Mouse (Mus musculus) kidney, postnatal 4 days (tissue): Measurements from ENCODE around the gene Flt3.

Source experiments
- DNase-seq, 2 experiments: peaks; one replicate each; pipeline ENCODE4 v3.0.0; 2021; ENCODE audit warnings: mixed read lengths in 2 of 2

The Flt3 gene

GRCm38 (mm10) chr5:147306638-147307397, 93.5 kb downstream of the Flt3 start, which contains the start of gene Cdx2:
Gene Cdx2, minus strand, starts transcription at chr5:147307270.
- DNase-seq, result peak in 1 of 2 experiments; percentile 35

- DNase-seq, result no peak
Measured at GRCm38 (mm10) chr5:147305856-147306637, 94.2 kb downstream of the Flt3 start.

- DNase-seq, result no peak
Measured at GRCm38 (mm10) chr5:147305166-147305565, 95.1 kb downstream of the Flt3 start.

GRCm38 (mm10) chr5:147304276-147305155, 95.8 kb downstream of the Flt3 start:
- no peak for DNase-seq

- DNase-seq, result no peak
Measured at GRCm38 (mm10) chr5:147302746-147303400, 97.4 kb downstream of the Flt3 start.

- no peak for DNase-seq
Measured at GRCm38 (mm10) chr5:147302141-147302540, 98.1 kb downstream of the Flt3 start.

GRCm38 (mm10) chr5:147301781-147302070, 98.6 kb downstream of the Flt3 start:
- DNase-seq, result peak in 1 of 2 experiments; percentile 43

- DNase-seq, result no peak
Measured at GRCm38 (mm10) chr5:147300917-147301780, 99.1 kb downstream of the Flt3 start.

GRCm38 (mm10) chr5:147300001-147300363, 100.3 kb downstream of the Flt3 start:
- no peak for DNase-seq

- DNase-seq, result peak; percentile 74 to 79
Measured at GRCm38 (mm10) chr5:147299255-147300000, 100.9 kb downstream of the Flt3 start.

- no peak for DNase-seq
Measured at GRCm38 (mm10) chr5:147297249-147297648, 103.0 kb downstream of the Flt3 start.

GRCm38 (mm10) chr5:147294121-147294520, 106.2 kb downstream of the Flt3 start:
- peak; percentile 65 to 71 for DNase-seq

GRCm38 (mm10) chr5:147293127-147293910, 107.0 kb downstream of the Flt3 start:
- DNase-seq, result peak; percentile 83 to 85

GRCm38 (mm10) chr5:147292506-147293120, 107.7 kb downstream of the Flt3 start:
- no peak for DNase-seq

- no peak for DNase-seq
Measured at GRCm38 (mm10) chr5:147291764-147292505, 108.4 kb downstream of the Flt3 start.

- DNase-seq, result no peak
Measured at GRCm38 (mm10) chr5:147284365-147284764, 115.9 kb downstream of the Flt3 start.
